Mouse (Mus musculus) liver, postnatal 0 days (tissue): ENCODE results near the gene Dleu7.

ENCODE experiments used
- CTCF ChIP-seq: sonication (generic); IDR thresholded peaks from 2 replicates; pipeline ENCODE4 v1.5.1; 2016; ENCODE audit warnings: antibody characterized with exemption, low read depth
- EP300 ChIP-seq: IDR thresholded peaks from 2 replicates; pipeline ENCODE4 v1.6.1; 2016; ENCODE audit warnings: antibody characterized with exemption, low read depth, mild to moderate bottlenecking

- TF ChIP-seq CTCF (no peak), EP300 (no peak)
Measured at GRCm38 (mm10) chr14:62258978-62259536, 33.8 kb downstream of the Dleu7 start.
